Mouse (Mus musculus) cortical plate, adult 2 months (tissue): ENCODE data around the gene Chst8.

Experiments
- CTCF ChIP-seq: fragments of 200-500 bp; IDR thresholded peaks from 2 replicates; pipeline ENCODE4 v1.5.1; 2011; ENCODE audit warnings: mild to moderate bottlenecking, control low read depth, low read length; ENCODE audit not compliant: insufficient read depth; ENCODE audit errors: extremely low read depth
- POLR2A ChIP-seq: fragments of 200-500 bp; IDR thresholded peaks from 2 replicates; pipeline ENCODE4 v1.6.1; 2011; ENCODE audit warnings: mild to moderate bottlenecking, low read length, control low read depth; ENCODE audit not compliant: insufficient read depth; ENCODE audit errors: extremely low read depth

- no peak for TF ChIP-seq POLR2A
- no peak for TF ChIP-seq CTCF
Observed at GRCm38 (mm10) chr7:34693916-34694315, 118.6 kb downstream of the Chst8 start.
